Mouse (Mus musculus) kidney, adult 2 months (tissue): ENCODE measurements around the gene Slc16a1.

Experiments used
- CTCF ChIP-seq: fragments of 200-500 bp; conservative IDR thresholded peaks from 2 replicates; pipeline ENCODE4 v1.5.1; 2011; ENCODE audit warnings: low read depth, mild to moderate bottlenecking, control low read depth, low read length, moderate library complexity, mixed read lengths; ENCODE audit not compliant: insufficient read depth, insufficient read length
- POLR2A ChIP-seq: fragments of 200-500 bp; IDR thresholded peaks from one replicate; pipeline ENCODE4 v1.6.1; 2011; ENCODE audit warnings: low read depth, low read length, control low read depth

DNA sequence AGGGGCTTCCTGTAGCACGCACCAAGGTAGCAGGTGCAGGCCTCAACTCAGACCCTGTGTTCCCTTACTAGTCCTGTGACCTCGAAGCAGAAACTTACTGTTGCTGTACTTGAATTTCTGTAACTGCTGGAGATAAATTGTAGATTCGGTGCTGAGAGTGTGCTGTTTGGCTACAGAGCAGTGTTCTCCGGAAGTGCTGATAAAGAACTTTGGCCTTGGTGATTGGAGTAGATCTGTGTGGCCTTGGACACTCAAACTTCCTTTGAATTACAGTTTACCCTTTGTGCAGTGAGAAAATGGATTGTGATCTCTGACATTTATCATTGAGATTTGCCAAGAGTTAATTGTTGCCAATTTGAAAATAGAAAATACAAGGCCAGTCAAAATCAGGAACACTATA is 16.5 kb downstream of the Slc16a1 start:
- TF ChIP-seq POLR2A, result no peak
- TF ChIP-seq CTCF, result no peak
